Mouse (Mus musculus): ENCODE measurements around the gene Fam178b.

DNA sequence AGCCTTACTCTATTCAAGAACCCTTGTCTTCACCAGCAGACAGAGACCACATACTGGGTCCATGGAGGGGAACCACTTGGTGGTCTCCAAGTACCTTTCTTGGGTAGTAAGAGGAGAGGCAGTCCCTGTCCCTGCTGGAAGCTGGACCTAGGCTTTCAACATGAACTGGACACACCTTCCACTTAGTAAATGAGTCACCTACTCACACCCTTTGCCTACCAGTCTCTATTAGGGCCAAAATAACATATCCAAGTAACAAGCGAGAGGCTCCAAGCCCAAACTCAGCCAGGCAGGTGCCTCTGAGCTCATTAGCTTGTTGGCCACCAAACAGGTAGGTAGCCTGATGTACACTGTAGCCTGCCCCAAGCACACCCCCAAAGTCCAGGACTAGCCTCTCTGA, 25.6 kb upstream of the Fam178b start:
- TF ChIP-seq CTCF (conservative IDR thresholded peaks at IDR 0.05; ENCODE audit: low read length) (no peak), NANOG (IDR thresholded peaks at IDR 0.05; ENCODE audit: borderline replicate concordance, low read length) (no peak), POU5F1 (IDR thresholded peaks at IDR 0.05; ENCODE audit: borderline replicate concordance, low read length) (no peak)

All from E14TG2a.4 (cell line).